Mouse (Mus musculus) layer of hippocampus, adult 11-12 months (tissue): Measurements from ENCODE around the gene Dagla.

Source experiments
- DNase-seq: peaks from one replicate; pipeline ENCODE4 v3.0.0; 2022; ENCODE audit warnings: low spot score

Dagla gene

GRCm38 (mm10) chr19:10197130-10197529 is 107.5 kb downstream of the Dagla start:
- DNase-seq, result no peak
